In the genomic region with DNA sequence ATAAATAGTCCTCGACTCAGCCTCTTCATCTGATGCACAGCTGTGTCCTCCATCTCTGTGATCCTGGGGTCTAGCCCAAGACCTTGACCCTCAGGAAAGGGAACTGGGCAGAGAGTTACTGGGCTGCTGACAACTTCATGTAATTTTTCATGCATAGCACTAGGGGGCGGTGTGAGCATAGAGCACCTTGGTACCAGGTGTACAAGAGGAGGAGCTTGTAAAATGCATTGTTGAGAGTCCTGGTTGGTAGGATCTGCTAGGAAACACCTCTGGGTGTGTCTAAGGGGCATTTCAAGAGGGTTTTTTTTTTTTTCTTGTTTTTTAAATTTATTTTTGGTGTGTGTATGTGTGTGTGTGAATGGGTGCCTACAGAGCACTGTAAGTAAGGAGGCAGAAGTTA, we compare ENCODE assay signal across 9 mouse cellular contexts.
DNase-seq lines count a peak whose midpoint lies in the region; ATAC-seq lines count a peak whose summit lies in the region.
"Had no signal": no experiment of that assay in that cellular context is flagged by ENCODE, and none has a peak within 500 bp of the region (broad histone marks: within the 10 kb centered on the region; RNA-seq: fewer than 3 reads in every experiment).

No protein-coding gene starts in this region.

- H3K27ac ChIP-seq in hindbrain, embryonic 11.5 days (ENCODE audit: low read depth, low read length) = no peak overlapping the region
- H3K27ac ChIP-seq in hindbrain, embryonic 12.5 days = no peak overlapping the region
- H3K27ac ChIP-seq: limb, embryonic 12.5 days had no signal

- H3K9ac ChIP-seq in hindbrain, embryonic 11.5 days (ENCODE audit: low read depth, low read length) = no peak overlapping the region
- H3K9ac ChIP-seq in hindbrain, embryonic 12.5 days = no peak overlapping the region
- H3K9ac ChIP-seq: limb, embryonic 12.5 days had no signal

- H3K4me2 ChIP-seq in hindbrain, embryonic 11.5 days (replicated peaks; ENCODE audit: low read depth, low read length) = no peak overlapping the region
- H3K4me2 ChIP-seq in hindbrain, embryonic 12.5 days (replicated peaks) = no peak overlapping the region
- H3K4me2 ChIP-seq: limb, embryonic 12.5 days had no signal

- WGBS in hindbrain, embryonic 11.5 days = 19% methylated on average over 2 of the region's 2 CpGs
- 11% methylated on average over 2 of the region's 2 CpGs for WGBS in hindbrain, embryonic 12.5 days

- no peak for ATAC-seq in hindbrain, embryonic 11.5 days (ENCODE audit: low FRiP score)
- no peak for ATAC-seq in hindbrain, embryonic 12.5 days (ENCODE audit: low FRiP score)
- peak; percentile 57; the same call in 1 of the 2 replicates for ATAC-seq in megakaryocyte, adult 5-6 weeks (ENCODE audit: poor library complexity, severe bottlenecking)
- no peak for ATAC-seq in activated CD4-positive, CD25-positive, alpha-beta regulatory T cell, adult 4 months

- H3K9me3 ChIP-seq in hindbrain, embryonic 11.5 days (ENCODE audit: control insufficient read depth, low read length) = no peaks in the 10 kb centered on the region
- H3K9me3 ChIP-seq in hindbrain, embryonic 12.5 days (replicated peaks) = no peaks in the 10 kb centered on the region
- H3K9me3 ChIP-seq: limb, embryonic 12.5 days had no signal

- H3K4me3 ChIP-seq in hindbrain, embryonic 11.5 days (ENCODE audit: low read depth, low read length) = no peak overlapping the region
- H3K4me3 ChIP-seq in hindbrain, embryonic 12.5 days = no peak overlapping the region
- H3K4me3 ChIP-seq: limb, embryonic 12.5 days had no signal

- no peaks in the 10 kb centered on the region for H3K4me1 ChIP-seq in hindbrain, embryonic 11.5 days (replicated peaks; ENCODE audit: control insufficient read depth, insufficient read depth, low read length)
- H3K4me1 ChIP-seq in hindbrain, embryonic 12.5 days = no peaks in the 10 kb centered on the region
- H3K4me1 ChIP-seq: limb, embryonic 12.5 days had no signal

- no peaks in the 10 kb centered on the region for H3K27me3 ChIP-seq in hindbrain, embryonic 11.5 days (ENCODE audit: control insufficient read depth, insufficient read depth, low read length)
- H3K27me3 ChIP-seq in hindbrain, embryonic 12.5 days = no peaks in the 10 kb centered on the region
- H3K27me3 ChIP-seq: limb, embryonic 12.5 days had no signal

- DNase-seq in hindbrain, embryonic 11.5 days (ENCODE audit: low spot score) = peak; percentile 41
- peak; percentile 40 for DNase-seq in urinary bladder, postnatal 14 days (ENCODE audit: low spot score)
- DNase-seq in urinary bladder, adult 2 months (ENCODE audit: low spot score) = no peak
- peak; percentile 64 for DNase-seq in embryo, embryonic 10 days (ENCODE audit: low spot score)
- no peak for DNase-seq in neural tube, embryonic 10.5 days (ENCODE audit: extremely low spot score, low spot score)

- H3K36me3 ChIP-seq in hindbrain, embryonic 11.5 days (ENCODE audit: control insufficient read depth, insufficient read depth, low read length) = no peaks in the 10 kb centered on the region
- H3K36me3 ChIP-seq in hindbrain, embryonic 12.5 days = no peaks in the 10 kb centered on the region
- H3K36me3 ChIP-seq: limb, embryonic 12.5 days had no signal

Comparison
In these comparisons a context has a peak if more than half of its experiments do, and no peak if none do; other contexts are left out.
1. DNase-seq: peak in hindbrain, embryonic 11.5 days (single experiment), urinary bladder, postnatal 14 days (single experiment) and embryo, embryonic 10 days (single experiment); none in urinary bladder, adult 2 months (single experiment) and neural tube, embryonic 10.5 days (single experiment).